Mouse (Mus musculus): ENCODE results near the gene Prdm10. TPM values are rescaled to one million over a fixed set of nuclear protein-coding genes. Genes with fewer than 3 reads are reported as not detected.
A peak's percentile ranks its signal among the peaks of the same experiment; 100 is the strongest.

The Prdm10 gene
- 10 to 100 TPM in 3 of 4 experiments, 1 to 10 TPM in 1; 7.9 to 10.8 (median 10.5) TPM for total RNA-seq (2022)

DNA sequence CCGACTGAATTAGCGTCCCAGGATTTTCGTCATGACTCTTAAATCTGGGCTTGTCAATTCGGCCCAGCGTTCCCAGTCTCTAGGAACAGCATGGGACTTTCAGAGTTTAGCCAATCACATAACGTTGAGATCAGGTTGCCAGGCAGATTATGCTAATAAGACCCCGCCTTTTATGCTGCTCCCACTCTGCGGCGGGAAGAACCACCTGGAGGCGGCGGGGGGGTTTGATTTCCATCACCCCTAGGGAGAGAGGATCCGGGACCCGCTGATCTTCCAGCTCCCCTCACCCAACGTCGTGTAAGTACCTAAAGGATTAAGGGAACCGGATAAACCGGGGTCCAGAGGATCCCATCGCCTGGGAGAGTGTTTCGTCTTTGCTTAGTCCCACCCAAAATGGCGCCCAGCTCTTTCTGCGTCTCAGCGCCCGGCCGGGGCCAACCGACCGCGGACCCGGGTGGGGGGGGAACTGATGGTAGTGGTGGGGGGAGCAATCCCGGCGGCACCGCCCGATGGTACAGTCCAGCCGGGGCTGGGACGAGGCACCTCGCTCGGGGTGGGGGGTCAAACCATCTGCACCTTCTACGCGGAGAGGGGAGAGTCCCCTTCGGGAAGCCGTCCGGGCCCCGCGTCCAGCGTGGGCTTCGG, at the start of gene Prdm10:
Gene Prdm10 (plus strand): TSS at position 173 of the 645 bp plus-strand sequence.
- DNase-seq: peak; percentile 95

DNA sequence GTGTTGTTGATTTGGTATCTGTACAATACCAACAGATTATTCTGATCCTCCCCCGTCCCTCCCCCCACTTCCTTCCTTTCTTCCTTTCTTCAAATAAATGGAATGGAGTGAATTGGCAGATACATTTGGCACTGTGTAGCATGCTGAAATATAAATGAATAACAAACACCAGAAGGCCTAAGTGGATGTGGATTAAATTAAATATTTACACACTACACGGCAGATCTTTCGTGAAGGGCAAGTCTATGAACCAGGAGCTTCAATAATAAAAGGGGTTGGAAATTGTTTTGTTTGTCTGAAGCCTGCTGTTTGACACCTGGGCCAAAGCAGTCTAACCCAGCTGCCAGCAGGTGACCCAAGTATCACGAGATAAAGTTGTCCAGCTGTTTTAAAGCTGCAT, 45.3 kb upstream of the Prdm10 start:
- no peak for DNase-seq

DNA sequence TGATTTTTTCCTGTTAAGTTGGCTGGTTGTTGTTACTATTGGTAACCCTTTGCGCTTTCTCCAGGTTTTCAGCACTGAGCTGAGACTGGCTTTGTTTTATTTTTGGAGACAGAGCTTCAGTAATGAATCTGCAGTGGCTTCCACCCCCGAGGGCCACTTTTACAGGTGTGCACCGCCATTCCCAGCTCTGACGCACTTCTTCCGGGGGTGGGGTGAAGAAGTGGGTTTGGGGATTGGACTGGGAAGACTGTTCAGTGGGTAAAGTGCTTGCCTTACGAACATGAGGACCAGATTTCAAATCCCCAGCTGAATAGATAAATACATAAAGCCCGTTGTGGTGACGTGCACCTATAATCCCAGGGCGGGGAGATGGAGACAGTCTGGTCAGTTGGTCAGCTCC, 44.8 kb upstream of the Prdm10 start:
- no peak for DNase-seq

DNA sequence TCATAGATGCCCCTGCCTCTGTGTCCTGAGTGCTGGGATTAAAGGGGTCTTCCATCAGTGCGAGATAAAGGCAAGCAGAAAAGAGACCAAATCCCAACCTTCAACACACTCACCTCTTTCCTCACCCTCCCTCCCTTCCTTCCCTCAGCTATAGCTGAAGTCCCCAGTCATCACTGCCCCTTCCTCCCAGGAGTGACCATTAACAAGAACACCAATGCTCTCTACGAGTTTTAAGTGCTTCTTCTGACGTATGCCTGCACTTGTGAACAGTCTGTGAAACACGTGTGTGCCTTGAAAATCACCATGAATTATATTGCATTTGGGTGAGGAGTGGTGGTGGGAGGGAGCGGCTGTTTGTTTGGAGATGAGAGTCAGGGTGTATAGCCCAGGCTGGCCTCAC, 44.3 kb upstream of the Prdm10 start:
- DNase-seq: no peak

DNA sequence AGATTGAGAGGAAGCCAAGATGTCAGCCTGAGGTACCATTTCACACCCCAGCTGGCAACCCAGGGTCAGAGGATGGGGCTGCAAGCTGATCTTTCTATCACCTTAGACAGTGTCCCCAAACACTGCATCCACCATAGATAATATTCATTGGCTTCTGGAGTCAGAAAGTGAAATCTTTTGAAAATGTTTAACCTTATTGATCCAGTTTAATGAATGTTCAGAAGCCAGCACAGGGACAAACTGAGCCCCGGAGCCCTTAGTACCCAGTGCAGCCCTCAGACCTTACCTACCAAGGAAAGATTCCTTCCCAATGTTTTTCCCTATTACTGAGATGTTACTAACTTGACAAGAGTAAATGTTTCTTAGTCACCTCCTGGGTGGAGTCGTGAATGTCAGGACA, 41.8 kb upstream of the Prdm10 start:
- no peak for DNase-seq

DNA sequence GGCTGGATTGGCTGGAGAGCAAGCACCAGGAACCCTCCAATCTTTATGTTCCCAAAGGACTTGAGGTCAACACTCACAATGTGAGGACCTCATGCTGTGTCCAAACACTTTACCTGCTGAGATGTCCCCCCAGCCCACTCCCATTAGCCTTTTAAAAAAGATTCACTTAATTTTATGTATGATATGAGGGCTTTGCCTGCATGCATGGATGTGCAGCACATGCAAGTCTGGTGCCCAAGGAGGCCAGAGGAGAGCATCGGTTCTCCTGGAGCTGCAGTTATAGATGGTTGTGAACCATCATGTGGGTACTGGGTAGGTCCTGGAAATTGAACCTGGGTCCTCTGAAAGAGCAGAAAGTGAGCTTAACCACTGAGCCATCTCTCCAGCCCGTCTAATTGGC, 40.8 kb upstream of the Prdm10 start:
- no peak for DNase-seq

DNA sequence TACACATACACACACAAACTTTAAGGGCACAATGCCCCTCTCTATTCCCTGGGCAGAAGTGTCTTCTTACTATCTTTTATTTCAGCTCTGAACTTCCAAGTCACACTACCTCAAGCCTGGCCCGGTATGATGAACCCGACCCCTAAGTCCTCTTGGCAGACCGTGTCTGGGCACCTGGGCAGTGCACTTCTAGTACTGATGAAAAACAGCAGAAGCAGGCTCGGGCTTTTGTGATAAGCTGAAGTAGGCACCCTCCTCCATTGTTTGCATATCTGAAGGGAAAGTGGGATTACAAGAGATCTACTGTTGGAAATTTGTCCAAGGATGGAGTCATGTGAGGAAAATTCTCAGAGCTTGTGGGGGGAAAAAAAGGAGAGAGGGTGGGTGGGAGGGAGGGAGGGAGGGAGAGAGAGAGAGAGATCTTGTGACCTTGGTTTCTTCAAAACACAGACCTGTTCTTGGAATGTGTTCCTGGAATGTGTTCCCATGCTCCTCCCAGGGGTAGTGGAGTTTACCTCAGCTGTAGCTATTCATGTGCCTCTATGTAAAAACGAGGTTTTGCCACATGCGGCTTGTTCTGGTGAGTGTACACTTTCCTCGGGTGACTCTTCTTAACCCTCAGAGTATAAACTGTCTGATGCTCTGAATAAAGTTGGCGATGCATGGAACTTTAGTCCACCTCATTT, 39.7 kb upstream of the Prdm10 start:
- DNase-seq: no peak

DNA sequence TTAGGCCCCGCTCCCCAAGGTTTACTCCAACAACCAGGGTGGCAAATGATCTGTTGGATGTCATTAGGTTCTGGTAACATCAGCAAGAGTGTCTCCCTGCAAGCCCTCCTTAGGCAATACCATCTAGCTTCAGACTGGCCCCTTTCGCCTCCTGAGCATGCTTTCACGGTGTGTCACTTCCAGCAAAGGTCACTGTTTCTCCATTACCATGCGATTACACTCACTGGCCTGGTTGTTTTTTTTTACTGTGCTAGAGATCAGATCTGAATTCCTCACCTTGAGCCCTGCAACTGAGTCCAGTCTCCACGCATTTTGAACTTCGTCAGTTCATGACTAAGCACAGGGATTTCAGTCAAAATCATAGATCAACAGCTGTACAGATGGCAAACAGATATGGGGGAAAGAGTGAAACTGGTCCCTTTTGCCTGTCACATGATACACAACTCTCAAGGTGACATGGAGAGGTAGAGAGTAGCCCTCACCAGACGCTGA, 39.1 kb upstream of the Prdm10 start:
- DNase-seq: peak; percentile 73

DNA sequence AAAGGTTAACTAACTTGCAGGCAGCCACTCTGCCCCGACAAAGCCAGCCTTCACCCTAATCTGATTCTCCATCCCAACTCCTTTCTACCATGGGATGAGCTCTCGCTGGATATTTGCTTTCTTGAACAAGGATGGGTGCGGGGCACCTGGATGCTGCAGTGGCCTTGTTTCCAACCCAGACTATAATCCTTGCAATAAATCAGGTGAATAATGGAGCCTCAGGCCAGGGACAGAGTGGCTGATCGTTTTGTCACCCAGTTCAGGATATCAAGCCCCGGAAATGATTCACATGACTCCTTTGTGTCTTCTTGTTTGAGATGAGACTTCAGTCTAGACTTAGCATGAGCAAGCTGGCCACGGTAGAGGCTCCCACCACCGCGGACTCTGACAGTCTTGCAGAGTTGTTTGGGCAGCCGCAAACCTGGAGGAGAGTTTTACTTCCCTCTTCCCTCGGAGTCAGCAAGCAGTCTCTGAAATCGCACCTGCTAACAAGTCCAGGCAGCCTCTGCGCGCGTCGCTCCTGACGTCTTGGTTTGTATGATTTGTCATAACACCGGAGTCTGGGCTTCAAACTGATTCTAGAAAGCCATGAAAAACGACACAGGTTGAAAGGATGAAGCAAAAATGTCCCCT, 36.9 kb upstream of the Prdm10 start:
- DNase-seq: peak; percentile 43

DNA sequence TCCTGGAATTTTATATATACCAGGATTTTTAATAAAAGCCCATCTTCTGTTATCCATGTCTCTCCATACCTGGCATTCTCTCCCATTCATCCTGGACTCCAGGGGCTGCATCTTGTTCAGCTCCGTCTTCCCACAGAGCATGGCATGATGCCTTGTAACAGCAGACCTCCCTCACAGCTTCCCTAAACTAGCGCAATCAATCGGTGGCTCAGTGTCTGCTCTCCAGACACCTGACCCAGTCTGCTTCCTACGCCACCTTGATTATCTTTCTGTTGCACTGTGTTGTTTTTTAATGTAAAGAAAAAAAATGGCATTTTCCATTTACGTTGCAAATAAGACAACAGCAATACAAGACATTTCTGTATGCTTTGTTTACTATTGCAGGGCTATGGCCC, 36.4 kb upstream of the Prdm10 start:
- DNase-seq: no peak

DNA sequence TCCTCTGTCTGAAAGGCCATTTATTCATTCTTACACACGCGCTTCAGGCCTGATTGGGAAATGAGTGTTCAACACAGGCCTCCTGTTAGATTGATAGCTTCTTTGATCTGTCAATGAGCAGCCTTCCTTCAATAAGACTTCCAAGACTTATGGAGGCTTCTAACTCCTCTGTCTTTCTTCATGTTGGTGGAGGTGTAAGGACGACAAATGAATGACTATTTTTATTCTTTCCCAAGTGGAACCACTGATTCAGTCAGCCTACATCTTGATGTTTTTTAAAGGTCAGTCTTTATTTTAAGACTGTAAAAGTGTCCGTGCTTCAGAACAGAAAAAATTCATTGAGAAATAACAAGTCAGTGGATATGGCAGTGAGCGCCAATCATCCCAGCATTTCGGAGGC, 35.3 kb upstream of the Prdm10 start:
- no peak for DNase-seq

DNA sequence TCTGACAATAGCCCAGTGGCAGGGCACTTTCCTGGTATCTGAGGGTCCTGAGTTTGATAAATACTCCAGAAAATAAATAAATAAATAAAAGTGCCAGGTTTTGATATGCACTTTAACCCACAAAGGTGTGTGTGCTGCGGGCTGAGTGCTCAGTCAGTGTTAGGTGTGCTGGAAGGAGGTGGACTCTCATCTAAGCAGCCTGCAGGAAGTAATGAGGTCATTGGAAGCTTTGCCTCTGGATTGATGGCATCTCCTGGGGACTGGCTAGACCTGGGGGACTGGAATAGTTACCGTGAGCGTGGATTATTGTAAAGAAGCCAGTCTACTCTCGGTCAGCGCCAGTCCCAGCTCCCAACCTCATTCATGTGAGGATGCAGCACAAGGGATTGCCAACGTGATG, 33.9 kb upstream of the Prdm10 start:
- no peak for DNase-seq

DNA sequence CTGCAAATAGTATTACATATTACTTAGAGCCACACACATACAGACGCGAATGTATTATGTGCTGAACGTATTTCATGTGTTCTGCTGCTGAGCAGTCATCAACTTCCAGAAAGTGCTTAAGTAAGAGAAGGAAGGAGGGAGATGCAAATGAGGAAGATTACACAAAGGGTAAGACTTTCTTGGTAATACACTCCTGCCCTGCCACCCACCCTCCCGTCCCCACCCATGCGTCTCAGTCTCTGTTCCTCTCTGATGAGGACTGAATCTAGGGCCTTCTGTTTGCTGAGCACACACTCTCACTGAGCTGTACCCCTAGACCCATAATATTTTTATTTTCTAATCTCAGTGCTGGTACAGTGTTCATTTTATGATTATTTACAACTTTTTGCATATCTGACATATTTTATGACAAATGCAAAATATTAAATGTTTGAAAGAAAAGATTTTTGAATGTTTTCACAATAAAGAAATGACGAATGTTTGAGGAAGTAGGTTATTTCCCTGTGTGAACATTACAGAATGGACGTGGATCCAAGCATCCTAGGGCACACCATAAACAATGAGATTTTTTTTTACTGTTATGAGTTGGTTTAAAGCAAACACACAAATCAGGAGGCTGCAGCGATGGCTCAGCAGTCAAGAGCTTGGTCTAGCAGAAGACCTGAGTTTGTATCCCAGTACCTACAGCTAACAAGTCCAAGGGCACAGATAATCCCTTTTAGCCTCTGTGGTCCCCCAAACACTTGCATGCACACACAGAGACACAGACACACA, 32.7 kb upstream of the Prdm10 start:
- no peak for DNase-seq

DNA sequence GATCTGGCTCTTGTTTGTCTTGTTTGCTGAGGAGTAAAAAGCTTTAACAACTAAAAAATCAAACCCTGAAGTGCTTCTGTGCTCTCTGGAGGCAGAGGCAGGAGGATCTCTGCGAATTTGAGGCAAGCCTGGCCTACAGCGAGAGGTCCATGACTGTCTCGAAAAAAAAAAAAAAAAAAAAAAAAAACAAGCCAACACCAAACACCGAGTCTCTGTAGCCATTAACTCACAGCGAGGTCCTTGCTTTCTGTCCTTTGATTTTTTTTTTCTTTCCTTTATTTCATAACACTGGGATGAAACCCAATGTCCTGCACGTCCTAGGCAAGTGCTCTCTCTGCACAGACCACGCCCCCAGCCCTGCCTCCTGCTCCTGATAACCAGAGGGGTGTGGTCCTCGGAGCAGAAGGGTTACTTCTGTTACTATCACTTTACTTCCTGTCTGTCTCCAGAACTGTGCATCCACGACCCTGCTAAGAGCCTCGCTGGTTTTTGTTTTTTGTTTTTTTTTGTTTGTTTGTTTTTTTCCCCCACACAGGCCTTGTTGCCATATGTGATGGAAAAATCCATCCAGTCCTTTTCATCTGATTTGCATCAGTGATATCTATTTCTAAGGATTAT, 28.0 kb upstream of the Prdm10 start:
- DNase-seq: peak; percentile 75

DNA sequence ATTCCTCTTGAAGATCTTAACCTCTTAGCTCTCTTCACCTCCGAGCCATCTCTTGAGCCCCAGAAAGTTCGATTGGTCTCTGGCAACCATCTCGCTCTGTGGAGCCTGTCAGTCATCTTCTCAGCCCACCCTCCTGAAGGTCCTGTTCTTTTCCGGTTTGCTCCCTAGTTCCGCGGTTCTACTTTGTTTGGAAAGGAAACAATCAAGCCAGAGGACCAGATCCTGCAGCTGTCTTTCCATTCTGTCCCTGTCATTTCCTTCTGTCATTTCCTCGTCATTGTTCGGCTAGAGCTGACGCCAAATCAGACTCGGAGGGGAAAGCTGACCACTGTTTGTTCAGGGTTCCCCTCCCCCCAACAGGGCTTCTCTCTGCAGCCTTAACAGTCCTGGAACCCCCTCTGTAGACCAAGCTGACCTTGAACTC, 27.0 kb upstream of the Prdm10 start:
- DNase-seq: peak; percentile 32

DNA sequence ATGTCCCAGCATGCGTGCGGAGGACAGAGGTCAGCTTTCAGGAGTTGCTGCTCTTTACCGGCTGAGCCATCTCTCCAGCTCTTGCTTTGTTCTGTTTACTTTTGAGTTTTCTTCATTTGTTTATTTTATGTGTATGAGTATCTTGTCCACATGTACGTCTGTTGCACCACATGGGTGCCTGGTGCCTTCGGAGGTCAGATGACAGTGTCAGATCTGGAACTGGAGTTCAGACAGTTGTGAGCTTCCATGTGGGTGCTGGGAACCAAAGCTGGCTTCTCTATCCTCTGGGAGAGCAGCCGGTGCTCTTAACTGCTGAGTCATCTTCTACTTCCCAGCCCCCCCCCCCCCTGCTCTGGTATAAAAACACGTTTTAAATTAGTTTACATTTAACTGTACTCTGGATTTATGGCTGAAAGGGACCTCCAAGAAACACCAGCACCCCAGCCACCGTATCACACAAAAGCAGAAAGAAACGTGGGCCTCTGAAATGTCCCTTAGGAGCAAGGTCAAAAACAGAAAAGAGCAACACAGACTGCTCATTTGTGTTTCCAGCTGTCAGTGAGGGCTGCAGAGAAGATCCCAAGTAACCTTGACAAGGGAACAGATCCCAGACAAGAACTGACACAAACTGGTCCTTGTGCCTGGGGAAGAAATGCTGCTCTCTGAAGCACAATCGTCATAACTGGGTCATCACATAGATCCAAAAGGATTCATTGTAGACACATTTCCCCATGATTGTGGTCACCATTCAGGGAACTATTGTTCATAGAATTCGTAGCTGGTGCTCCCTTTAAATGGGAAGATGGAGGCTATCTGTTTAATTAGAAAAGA, 26.3 kb upstream of the Prdm10 start:
- DNase-seq: peak; percentile 33

DNA sequence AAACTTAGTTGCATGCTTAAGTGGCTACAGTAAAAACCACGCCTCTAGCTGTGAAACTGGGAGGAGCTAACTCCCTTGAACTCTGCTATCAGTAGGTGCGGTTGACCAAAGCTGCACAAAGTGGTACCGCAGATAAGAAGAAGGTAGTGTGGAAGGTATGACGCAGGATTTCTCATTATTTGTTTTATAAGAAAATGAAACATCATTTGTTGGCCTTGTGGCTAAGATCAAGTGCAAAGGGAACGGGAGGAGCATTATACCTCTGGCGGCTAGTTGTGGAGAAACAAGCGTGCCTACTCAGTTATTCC, 25.7 kb upstream of the Prdm10 start:
- no peak for DNase-seq

DNA sequence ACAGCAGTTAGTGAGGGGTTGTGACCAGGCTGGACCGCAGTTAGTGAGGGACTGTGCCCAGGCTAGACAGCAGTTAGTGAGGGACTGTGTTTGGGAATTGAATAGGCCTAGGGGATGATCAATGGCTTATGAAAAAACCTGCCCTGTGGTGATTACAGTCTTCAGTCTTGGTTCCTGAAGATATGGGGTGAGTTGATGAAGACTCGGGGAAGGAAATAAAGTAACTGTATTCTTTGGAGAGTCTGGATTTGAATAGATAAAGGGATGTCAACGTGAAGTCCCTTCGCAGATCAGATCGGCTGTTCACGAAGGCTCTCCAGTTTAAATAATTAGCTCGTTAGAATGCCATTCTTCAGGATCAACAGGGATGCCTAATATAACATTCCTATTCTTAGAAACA, 24.4 kb upstream of the Prdm10 start:
- no peak for DNase-seq

DNA sequence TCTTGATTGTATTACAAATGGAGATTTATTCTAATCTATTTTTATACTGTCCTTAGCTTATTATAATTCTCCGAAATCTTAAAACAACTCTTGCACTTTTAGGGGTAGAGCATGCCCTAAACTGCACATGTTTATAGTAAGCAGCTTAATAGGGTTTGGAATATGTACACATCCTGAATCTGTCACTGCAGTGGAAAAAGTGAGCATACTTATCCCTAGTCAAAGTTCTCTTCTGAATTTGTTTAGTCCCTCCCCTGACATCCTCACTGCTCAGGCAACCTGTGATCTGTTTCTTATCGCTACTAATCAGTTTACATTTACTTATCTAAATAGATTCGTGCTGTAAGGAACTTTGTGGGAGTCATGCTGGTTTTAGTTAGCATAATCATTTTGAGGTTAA, 22.1 kb upstream of the Prdm10 start:
- no peak for DNase-seq

DNA sequence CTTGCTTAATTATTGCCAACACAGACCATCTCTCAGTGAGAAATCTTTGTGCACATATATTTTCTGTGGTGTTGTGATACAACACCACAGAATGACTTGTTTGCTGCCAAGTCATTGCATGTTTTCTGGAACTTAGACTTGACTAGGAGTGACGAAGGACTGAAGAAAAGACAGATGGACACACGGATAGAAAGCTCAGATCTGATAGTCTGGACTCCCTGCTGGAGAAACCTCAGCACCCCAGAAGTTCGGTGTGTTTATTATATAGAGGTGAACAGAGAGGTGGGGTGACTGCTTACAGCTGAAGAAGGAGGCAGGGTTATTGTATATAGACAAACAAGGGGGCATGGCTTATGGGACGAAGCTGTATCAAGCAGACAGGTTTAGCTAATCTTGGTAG, 20.1 kb upstream of the Prdm10 start:
- no peak for DNase-seq

DNA sequence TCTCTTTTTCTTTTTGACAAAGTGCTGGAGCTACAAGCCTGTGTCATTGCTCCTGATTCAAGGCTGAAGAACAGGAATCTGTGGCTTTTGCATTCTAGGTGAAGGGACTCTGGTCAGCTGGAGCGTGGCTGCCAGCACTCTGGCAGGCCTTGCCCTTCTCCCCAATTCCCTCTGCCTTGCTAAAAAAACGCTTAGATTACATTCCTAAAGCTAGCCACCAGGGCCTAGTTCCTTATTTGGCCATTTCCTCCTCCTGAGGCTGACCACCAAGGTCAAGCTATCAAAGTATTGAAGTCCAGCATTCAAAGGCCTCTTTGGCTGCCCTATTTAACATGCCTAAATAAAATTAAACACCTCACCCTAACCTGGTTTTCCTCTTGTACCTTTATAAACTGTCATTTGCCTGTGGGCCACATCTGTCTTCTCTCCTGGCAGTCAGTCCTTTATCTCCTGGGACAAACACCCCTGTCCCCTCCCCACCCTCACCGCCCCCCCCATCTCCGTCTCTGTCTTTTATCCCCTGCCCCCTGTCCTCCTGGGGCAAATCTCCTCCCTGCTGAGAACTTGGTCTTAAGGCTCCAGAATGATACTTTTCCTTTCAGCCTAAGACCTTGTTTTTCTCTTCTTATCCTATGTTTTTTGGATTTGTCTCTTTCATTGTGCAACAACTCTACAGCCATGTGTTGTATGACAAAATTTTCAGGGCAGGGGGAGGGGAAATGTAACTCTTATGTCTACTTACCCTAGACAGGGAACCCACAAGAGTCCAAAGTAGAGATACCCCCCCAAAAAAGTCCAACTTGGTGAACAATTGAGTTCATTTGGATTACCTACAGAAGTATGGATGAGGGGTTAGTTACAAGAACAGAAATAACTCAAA, 17.9 kb upstream of the Prdm10 start:
- peak; percentile 79 for DNase-seq

Measured in adrenal gland, adult 8-10 months (tissue).